Mouse (Mus musculus): ENCODE measurements around the gene Pde8b. TPM values are rescaled to one million over a fixed set of nuclear protein-coding genes. Genes with fewer than 3 reads are reported as not detected.

Pde8b gene
- 10 to 100 TPM; 25.2 to 32.8 TPM for total RNA-seq (2021)

- DNase-seq = peak; percentile 8
- intact Hi-C loops (cut with DNase I) = no loop called here
Measured at GRCm38 (mm10) chr13:95249511-95250456, at the start of gene Pde8b. TSS of gene Pde8b (minus strand) at chr13:95250336.

GRCm38 (mm10) chr13:95291983-95292382 is 41.8 kb upstream of the Pde8b start:
- intact Hi-C loops (cut with DNase I) = no loop called here
- DNase-seq = no peak

DNA sequence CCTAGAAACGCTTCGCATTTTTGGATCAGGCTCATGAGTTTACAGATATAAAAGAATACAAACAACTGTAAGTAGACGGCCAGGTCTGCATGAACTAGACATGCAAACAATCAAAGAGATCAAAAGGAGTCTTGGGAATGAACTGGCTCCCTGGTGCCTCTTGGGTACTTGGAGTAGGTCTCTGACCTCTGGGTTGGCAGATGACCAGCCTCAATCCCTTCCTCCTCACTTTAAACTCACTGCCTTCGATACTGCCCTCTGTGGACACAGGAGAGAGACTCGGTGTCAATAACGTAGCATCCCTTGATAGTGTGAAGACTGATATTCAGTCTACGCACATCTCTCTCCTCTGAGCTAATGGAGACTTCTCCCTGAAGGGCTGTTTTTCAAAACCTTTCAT is 37.9 kb upstream of the Pde8b start:
- intact Hi-C loops (cut with DNase I) = loop anchor here (5.0 to 10.0 kb wide), 2 partner anchors 223 to 271 kb away; no protein-coding TSS in a partner anchor
- no peak for DNase-seq

DNA sequence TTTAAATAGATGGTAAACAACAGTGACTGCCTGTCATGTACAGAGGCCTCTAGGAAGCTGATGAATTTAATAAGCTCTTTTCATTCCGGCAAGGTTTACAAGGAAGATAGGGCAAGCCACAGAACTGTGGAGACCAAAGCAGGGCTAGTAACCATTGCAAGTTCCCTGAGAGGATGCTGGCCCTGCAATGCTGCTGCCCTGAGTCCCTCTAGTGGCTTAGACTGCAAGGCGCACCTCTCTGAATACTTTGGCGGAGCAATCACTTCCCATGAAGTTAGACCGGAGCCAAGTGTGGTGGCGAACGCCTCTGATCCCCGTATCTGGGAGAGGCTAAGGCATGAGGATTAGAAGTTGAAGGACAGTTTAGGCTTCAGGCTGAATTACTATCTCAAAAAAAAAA is 36.9 kb upstream of the Pde8b start:
- DNase-seq = peak; percentile 77

GRCm38 (mm10) chr13:95281740-95282673 is 31.9 kb upstream of the Pde8b start:
- intact Hi-C loops (cut with DNase I) = loop anchor here (10.0 kb wide), 1 partner anchor 217 kb away; no protein-coding TSS in a partner anchor

More for the DNA sequence above, 36.9 kb upstream of the Pde8b start:
- intact Hi-C loops (cut with DNase I) = loop anchor here (5.0 to 10.0 kb wide), 2 partner anchors 222 to 270 kb away; no protein-coding TSS in a partner anchor

DNA sequence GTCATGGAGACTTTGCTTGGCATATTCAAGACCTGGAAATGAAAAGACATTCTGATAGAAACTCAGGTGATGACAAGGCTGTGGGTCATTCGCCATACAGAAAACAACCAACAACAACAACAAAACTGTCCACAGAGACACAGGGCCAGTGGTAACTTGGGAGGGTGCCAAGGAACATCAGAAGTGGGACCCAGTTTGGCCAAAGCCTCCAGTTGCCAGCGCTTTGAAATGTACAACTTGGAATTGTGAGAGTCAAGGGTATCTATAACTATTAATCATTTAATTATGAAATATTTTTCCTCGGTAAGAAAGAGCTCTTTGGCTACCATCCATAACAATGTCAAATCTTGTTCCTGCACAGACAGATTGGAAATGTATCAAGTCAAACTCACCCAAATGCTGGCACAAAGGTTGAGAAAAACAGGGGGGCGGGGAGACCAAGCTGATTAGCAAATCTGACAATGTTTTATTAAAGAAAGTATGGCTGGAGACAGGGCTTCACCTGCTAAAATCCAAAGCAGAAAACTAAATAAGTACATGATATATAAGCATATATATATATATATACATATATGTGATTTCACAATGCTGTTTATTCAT is 28.4 kb upstream of the Pde8b start:
- intact Hi-C loops (cut with DNase I) = no loop called here
- no peak for DNase-seq

More at GRCm38 (mm10) chr13:95281740-95282673, 31.9 kb upstream of the Pde8b start:
- DNase-seq = peak; percentile 33

- intact Hi-C loops (cut with DNase I) = no loop called here
- DNase-seq = no peak
Measured at GRCm38 (mm10) chr13:95264691-95265090, 14.6 kb upstream of the Pde8b start.

DNA sequence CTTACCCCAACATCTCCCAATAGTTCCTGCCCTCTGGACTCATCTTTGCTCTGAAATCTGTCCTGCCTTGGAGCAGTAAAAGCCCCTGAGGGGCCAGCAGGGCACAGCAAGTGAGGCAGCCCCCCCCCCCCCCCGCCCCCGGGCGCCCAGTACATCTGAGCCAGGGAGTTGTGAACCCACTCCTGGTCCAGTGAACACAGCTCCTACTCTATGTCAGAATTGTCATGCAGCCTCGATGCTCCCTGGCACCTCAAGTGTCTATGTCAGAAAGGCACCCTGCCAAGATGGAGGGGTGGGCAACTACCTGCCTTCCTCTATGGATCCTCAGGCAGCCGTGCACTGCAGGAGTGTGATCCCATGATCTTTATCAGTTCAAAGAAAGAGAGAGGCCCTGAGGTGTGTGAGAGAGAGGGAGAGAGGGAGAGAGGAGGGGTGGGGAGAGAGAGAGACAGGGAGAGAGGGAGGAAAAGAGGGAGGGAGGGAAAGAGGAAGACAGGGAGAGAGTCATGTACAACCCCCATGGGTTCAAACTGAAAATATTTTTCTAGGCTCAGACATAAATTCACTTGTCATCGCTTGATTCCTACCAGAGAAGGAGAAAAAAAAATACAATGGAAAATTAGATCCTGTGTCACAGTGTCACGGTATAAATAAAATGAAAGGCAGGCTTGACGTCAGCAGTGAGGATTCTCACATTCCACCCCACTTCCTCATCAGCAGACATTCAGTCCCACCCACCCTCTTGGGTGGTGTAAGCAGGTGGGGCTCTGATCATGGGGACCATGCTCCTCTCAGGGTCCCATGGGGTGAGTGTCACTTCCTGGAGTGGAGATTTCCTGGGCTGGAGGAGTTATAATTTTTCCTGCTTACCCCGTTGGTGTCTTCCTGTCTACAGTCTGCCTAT is 11.0 kb upstream of the Pde8b start:
- no peak for DNase-seq
- intact Hi-C loops (cut with DNase I) = no loop called here

DNA sequence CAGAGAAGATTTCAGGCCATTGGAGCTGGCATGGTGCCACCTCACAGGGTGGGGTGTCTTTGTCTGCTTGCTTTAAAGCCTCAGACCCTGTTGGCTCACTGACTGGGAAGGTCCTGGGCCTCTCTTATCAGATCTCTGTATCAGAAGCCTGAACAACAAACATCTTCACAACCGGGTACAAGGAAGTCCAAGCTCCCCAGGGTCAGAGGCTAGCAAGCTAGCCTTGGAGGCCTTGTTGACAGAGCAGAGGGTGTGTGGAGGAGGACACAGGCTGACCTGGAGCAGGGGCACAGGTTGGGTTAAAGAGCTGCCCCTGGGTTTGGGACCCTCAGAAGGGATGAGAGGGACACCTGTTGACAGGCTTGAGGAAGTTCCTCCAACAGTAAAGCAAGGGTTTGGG is 10.3 kb upstream of the Pde8b start:
- intact Hi-C loops (cut with DNase I) = no loop called here
- DNase-seq = no peak

DNA sequence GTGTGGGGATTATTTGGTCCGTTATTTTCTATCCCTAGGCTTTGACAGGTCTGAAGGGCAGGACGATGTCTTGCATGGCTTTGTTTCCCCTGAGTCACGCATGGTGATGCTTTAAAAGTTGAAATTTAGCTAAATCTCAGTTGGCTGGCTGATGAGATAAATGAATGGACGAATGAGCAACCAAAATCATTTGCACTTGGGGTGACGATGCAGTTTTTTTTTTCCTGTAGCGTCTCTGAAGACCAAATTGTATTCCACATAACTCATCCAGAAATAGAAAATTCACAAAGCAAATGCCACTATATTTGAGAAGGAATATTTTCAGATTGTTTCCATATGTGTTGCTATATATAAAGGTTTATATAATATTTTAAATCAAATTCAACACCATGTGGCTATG is 6.9 kb upstream of the Pde8b start:
- DNase-seq = no peak
- intact Hi-C loops (cut with DNase I) = loop anchor here (5.0 kb wide), 1 partner anchor 965 kb away; no protein-coding TSS in a partner anchor

DNA sequence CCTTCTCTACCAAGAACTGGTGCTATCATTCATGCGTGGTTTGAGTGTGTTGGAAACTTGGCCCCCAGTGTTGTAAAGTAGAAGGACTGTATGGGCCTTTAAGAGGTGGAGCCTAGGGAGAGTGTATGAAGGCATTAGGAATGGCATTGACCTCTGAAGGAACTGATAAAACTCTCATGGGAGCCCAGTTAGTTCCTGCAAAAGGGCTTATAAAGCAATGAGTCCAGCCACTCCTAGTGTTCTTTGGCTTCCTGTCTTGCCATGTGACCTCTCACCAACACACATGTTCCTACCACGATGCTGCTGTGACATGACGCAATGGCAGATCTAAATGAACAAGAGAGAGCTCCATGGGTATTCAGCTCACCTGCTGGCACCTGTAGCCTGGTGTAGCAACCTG is 4.9 kb upstream of the Pde8b start:
- DNase-seq = no peak
- intact Hi-C loops (cut with DNase I) = loop anchor here (5.0 kb wide), 1 partner anchor 963 kb away; no protein-coding TSS in a partner anchor

GRCm38 (mm10) chr13:95243026-95243425 is 7.1 kb downstream of the Pde8b start:
- intact Hi-C loops (cut with DNase I) = no loop called here
- no peak for DNase-seq

DNA sequence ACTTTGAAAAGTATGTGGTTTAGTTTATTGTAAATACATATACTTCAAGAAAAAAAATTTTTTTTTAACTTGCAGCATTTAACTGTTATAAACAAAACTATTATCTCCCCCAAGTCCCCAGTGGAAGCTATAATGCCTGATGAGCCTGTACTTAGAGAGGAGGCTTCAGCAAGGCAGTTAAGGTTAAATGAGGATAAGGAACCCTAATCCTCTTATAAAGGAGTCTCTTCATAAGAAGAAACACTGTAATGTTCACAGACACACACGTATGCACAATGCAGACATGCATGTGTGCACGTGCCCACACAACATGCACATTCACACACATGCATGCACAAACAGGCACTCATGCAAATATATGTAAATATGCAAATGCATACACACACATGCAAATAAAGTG is 12.6 kb downstream of the Pde8b start:
- DNase-seq = no peak
- intact Hi-C loops (cut with DNase I) = no loop called here

DNA sequence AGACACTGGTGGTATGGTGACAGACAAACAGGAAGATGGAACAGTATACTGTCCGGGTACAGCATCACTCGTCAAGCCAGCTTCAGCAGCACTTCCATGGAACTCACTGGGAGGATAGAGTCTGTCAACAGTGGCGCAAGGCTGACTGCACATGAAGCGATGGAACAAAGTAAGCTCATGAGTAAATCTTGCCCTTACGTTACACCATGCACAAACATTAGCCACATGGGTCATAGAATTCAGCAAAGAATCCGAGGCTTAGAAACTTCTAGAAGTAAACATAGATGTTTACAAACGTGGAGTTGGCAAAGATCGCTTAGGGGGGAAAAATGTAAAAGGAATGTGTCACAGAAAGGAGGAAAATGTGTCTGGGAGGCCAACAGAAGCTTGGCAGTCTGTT is 14.9 kb downstream of the Pde8b start:
- no peak for DNase-seq
- intact Hi-C loops (cut with DNase I) = no loop called here

DNA sequence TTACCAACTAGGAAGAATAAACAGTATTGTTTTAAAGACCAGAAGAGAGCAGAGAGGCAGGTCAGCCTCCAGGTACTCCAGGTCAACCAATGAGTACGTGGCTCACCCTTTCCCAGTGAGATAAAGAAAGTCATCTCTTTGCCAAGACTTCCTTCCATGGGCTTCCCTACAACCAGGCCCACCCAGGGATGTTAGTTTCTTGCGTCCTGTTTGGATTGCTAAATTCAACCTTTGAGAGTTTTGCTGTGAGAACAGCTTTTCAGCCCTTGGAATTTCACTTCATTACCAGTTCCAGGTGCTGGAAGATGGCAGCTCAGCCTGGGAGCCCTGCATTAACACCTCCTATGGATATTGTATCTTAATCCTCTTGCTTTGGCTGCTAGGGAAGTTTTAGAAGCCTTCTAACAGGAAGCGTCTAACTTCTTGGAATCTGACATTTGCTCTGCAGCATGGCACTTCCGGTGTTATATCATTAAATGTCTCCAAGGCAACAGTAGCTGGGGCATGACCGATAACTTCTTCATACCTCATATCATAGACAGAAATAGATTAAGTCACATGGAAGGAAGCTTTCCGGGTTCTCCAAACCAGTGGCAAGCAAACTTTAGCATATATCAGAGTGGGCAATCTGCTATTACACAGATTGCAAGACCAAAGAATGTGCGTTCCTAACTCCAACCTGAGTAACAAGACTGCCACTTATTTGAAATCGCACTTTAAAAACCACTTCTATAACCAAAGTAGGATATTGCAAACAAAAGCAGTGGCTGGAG is 18.6 kb downstream of the Pde8b start:
- intact Hi-C loops (cut with DNase I) = no loop called here
- no peak for DNase-seq

DNA sequence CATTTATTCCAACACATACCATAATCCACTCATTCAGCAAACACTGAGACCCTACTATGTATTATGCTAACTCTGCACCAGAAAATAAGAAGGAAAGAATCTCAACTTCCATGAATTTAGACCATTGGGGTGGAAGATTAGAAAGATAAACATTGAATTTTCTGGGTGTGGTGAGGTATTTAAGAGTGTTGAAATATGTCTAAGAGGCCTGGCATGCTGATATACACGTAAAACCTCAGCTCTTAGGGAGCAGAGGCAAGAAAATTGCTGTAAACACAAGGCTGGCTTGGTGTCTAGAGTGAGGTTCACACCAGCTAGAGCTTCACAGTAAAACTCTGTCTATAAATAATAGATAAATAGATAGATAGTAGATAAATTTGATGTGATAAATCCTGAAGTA is 19.8 kb downstream of the Pde8b start:
- intact Hi-C loops (cut with DNase I) = no loop called here
- no peak for DNase-seq

GRCm38 (mm10) chr13:95224491-95224890 is 25.6 kb downstream of the Pde8b start:
- DNase-seq = no peak
- intact Hi-C loops (cut with DNase I) = no loop called here

DNA sequence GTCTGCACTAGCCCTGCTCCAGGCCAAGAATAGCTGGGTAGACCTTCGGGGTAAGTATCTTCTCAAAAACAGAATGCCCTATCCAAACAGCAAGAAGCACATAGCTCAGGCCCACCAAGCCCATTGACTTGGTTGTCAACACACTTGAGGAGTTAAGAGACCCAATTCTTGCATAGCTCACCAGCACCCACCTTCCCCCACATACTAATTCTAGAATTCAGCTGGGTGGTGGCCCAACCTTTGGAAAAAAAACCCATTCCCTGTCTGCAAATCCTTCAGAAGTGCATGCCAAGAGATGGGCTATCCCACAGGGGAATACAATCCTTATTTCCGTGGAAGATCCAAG is 26.7 kb downstream of the Pde8b start:
- DNase-seq = no peak
- intact Hi-C loops (cut with DNase I) = no loop called here

Measured in left cerebral cortex, postnatal 4 days (tissue).